Mouse (Mus musculus) cerebellum, postnatal 10 days (tissue): ENCODE measurements around the gene Col4a1.

Experiments
- DNase-seq, 2 experiments: peaks; one replicate each; pipeline ENCODE4 v3.0.0; 2021; ENCODE audit warnings: mixed read lengths in 2 of 2

Gene Col4a1

DNA sequence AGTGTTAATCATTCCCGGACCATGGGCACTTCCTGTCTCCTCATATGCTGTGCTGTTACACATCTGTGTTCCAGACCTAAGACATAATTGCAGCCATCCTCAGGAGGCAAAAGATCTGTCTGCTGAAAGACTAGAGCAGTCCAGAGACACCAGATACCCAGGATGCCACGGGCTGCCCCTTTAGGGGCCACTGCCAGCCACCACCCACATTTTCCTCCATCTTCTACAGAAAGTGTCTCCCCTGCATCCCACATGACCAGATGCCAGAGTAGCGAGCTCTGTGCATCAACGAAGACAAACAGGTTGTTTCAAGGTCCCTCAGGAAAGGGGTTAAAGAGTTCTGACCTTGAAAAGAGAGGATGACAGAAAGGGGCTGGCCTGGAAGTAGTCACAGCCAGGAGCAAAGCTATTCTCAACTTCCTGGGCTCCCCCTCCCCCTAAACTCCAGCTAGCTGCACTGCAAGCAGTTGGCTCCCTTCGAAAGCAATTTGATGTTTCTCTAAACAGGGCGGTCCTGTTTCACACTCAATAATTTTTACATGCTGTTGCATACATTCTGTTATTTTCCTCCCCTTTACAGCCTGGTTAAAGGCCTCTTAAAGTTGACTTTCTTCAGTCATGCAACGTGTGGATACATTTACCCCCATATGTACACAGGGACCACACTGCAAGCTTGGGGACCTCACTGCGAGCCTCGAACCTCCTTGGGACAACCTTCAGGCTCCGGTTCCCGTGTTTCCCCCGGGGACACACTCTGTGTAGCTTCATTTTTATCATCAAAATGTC lies 13.9 kb downstream of the Col4a1 start:
- DNase-seq, result no peak

DNA sequence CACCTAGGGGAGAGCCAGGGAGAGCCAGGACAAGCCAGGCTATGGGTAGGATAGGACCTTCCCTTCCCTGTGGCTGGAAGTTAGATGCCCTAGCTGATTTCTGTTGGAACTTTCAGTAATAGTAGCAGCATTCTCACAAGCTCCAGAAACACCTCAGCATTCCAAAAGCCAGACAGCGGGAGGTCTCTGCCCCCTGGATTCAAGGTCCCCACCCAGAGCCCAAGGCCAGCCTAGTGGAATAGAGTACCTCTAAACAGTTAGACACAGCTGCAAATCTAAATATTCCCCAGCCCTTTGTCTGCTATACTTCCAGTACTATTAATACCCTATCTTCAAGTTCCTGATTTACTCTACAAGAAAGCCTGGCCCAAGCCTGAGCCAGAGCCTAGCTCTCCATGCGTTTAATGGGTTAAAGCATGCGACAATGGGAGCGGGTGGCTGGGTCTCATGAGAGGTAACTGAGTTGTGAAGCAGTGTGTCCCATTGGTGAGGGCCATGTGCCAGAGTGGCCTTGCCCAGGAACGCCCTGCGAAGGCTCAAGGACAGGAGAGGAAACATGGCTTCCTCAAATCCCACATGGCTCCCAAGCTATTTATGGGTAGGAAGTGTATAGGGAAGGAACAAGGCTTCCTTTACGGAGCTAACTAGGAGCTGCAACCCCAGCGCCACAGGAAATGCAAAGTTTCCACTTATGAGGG lies 15.3 kb downstream of the Col4a1 start:
- DNase-seq, result no peak

DNA sequence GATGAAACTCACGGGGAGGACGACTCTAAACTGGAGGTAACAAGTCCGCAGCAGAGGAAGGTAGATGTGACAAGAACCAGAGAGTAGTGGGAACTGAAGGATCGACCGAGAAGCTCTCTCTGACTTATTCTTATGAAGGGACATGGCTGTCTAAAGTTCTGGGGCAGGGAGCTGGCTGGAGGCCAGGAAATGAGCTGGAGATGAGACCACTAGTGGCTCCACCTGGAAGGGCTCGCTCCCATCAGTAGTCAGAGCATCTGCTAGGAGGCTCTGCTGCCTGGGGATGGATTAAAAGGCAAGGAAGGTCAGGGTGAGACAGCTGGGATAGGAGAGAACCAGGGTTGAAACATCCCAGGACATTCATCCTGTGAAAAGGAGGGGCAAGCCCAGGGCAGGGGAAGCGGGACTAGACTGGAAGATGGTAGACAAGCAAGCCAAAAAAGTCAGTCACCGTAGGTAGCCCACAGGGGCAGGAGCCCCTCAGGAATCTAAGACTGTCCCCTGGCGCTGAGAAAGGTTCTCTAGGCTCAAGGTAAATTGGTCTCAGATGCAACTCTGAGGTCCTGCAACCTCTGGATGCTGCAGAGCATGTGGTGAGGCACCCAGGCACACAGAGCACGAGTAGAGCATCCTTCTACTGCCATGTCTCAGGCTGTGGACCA lies 16.2 kb downstream of the Col4a1 start:
- DNase-seq, result peak in 1 of 2 experiments; percentile 21

- DNase-seq, result no peak
Observed at GRCm38 (mm10) chr8:11292611-11293010, 20.0 kb downstream of the Col4a1 start.

GRCm38 (mm10) chr8:11290533-11290932 lies 22.1 kb downstream of the Col4a1 start:
- DNase-seq, result no peak

DNA sequence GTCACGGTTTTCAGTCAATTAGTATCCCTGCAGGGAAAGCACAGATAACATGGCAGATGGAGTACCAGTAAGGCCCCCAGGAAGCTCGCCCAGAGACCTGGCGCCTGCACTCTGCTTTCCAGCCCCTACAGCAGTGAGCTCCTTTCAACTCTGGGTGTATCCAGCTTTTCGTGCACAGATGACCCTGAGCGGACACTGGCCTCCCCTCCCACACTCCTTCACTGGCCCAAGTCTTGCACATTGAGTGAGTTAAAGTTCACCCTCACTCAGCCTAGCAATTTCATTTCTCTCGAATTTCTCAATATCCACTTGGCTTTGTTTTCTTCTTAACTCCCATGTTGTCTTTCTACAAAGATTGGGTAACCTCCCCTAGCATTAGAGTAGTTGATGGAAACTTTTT lies 24.3 kb downstream of the Col4a1 start:
- DNase-seq, result peak in 1 of 2 experiments; percentile 36

- DNase-seq, result no peak
Observed at GRCm38 (mm10) chr8:11287139-11287538, 25.5 kb downstream of the Col4a1 start.

GRCm38 (mm10) chr8:11285437-11285836 lies 27.2 kb downstream of the Col4a1 start:
- no peak for DNase-seq

DNA sequence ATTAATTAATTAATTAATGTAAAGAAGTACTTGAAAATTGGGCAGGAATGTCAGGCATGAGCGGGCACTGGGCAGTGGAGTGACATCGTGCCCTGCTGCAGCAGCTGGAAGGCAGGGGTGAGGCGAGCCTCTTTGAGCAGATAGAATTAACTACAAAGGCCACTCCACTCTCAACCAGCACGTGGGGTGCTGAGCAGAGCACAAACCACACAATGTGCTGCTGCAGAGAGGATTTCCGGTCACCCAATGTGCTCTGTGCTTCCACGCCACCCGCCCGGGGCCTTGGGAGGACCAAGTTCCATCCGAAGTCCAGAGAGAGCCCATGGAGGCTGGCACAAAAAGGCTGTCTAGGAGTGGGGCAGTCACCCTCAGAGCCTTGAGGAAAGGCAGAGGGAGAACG lies 29.4 kb downstream of the Col4a1 start:
- DNase-seq, result no peak

DNA sequence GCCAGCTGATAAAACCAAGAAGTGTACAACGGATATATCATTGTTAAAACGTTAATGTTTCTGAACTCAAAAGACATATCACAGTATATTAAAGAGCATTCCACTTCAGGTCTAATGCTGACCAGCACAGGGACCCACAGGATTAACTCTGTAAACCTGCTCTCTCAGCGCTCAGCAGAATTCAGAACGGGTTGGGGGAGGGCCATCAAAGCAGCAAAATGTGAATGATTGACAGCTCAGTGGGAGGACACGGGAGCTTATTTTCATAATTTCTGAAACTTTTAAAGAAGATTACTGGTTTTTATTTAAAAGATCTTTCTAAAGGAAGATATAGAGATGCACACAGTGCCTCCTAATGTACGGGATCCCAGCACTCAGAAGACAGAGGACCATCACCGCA lies 29.9 kb downstream of the Col4a1 start:
- DNase-seq, result no peak

DNA sequence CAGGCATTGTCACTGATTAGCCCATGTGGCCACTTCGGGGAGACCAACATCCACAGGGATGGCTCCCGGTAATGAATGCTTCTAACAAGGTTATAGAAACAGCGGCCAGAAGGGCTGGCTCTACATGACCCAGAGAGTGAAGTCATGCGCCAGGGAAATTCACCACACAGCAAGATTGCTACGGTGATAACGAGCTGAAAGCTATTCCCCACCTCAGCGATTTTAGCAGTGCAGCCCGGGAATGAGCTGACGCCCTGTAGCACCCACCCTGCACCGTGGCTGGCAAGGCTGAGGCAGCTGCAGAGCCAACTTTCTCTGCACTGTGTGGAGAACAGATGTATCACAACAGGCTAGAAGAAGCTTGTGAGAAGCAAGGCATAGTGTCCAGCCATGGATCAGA lies 30.5 kb downstream of the Col4a1 start:
- DNase-seq, result no peak

GRCm38 (mm10) chr8:11280721-11281268 lies 31.8 kb downstream of the Col4a1 start:
- no peak for DNase-seq

GRCm38 (mm10) chr8:11279296-11279826 lies 33.3 kb downstream of the Col4a1 start:
- peak; percentile 19 to 21 for DNase-seq

GRCm38 (mm10) chr8:11278101-11278611 lies 34.5 kb downstream of the Col4a1 start:
- DNase-seq, result peak; percentile 47 to 64

DNA sequence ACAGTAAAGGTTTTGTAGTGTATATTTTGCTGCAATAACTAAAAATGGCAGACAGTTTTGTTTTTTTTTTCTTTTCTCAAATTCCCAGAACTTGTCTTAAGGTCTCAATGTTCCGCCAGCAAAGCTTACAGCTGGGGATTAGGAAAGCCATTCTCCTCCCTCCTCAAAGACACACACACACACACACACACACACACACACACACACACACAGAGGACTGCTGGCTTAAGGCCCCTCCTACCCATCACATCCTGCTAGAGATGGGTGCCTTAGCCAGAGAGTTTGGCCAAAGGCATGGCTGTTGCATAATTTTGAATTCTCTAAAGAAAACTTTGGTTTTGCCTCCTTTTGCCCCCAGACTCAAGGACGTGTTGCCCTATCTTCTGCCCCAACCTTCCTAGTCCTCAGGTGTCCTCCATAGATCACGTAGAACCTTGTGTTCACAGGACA lies 35.0 kb downstream of the Col4a1 start:
- no peak for DNase-seq

GRCm38 (mm10) chr8:11276286-11276685 lies 36.3 kb downstream of the Col4a1 start:
- no peak for DNase-seq

DNA sequence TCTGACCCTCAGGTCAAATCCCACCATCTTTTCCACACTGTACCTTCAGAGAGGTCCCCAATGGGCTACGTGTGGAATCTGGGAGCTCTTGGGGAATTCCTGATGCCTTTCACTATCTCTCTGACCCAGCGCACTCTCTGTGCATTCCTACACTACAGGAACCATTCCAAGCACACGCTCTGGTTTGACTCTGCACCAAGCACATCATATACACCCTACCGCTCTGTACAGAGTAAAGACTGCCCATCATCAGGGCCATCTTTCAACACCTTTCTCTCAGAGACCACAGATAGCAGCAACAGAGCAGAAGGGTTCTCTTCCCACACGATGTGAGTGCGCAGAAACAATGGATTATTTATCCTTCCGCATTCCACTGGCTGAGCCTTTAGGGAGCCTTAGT lies 38.2 kb downstream of the Col4a1 start:
- DNase-seq, result no peak

GRCm38 (mm10) chr8:11273506-11274158 lies 39.0 kb downstream of the Col4a1 start:
- DNase-seq, result no peak

GRCm38 (mm10) chr8:11272205-11272604 lies 40.4 kb downstream of the Col4a1 start:
- no peak for DNase-seq

- no peak for DNase-seq
Observed at GRCm38 (mm10) chr8:11270826-11271225, 41.8 kb downstream of the Col4a1 start.

- DNase-seq, result no peak
Observed at GRCm38 (mm10) chr8:11268753-11269152, 43.9 kb downstream of the Col4a1 start.

DNA sequence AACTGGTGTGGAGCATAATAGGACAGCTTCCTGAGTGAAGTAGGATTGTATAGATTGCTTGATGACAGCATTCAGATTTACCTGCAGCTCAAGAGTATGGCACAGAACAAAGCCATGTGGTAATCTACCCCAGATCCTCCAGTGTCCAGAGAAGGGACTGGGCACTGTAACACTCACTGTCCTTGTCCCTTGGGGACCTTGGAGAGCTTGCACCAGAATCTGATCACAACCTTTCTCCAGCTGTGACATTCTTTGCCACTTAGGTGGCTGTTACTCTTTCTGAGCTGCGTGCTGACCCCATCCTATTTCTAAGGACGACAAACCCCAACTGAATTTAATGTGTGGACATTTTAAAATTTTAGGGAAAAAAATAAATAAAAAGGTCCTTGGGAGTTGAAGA lies 46.2 kb downstream of the Col4a1 start:
- DNase-seq, result no peak
